Mouse (Mus musculus): ENCODE data around the gene Hnf1a. TPM values are rescaled to one million over a fixed set of nuclear protein-coding genes. Genes with fewer than 3 reads are reported as not detected.

The Hnf1a gene
- polyA plus RNA-seq (2017; shearing (Covaris generic)): not detected

DNA sequence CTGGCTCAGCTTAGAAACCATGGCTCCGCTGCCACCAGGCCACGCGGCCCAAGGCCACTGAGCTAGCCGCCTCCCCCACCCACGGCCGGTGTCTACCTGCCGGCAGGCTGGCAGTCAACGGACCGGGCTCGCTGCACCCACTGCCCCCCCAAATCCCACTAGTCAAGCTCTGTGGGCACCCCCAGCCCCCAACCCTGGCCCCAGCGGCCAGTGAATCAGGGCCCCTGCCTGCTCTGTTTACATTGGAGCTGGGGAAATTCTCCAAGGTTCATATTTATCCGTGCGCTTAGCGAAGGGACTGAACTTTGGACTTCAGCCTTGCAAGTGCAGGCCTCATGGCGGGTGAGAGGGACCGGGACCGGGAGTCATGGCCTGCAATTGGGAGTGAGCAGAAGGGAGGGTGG is at the start of gene Hnf1a:
Gene Hnf1a (minus strand): TSS at position 271 of the 404 bp plus-strand sequence.

DNA sequence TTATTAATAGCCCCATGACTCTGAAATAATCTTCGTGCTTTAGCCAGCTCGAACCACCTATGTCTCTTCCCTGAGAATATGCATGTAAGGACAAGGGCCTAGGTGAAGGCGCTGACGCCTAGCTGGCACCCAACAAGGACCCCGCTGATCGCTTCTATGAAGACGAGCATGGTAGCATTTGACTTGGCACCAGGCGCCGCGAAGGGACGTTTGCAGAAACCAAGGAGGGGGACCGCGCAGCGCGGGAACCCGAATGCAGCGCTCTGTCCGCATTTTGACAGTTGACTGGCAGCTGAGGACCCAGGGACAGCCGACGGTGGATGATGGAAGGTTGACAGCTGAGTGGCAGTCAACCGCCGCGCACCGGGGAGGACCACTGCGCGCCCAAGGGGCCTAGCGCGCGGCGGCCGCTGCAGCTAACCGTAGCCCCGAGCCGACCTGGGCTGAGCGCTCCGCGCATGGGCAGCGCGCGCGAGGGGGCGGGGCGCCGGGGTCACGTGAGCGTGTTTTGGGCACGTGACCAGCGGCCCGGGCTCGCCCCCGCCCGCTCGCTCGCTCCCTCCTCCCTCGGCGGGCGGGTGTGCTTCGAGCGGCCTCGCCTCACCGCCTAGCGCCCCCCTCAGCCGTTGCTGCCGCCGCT is 39.8 kb upstream of the Hnf1a start, which contains the start of gene Sppl3:
Gene Sppl3 (plus strand): TSS at position 561 of the 640 bp plus-strand sequence.

GRCm38 (mm10) chr5:114942074-114942765 is 28.7 kb downstream of the Hnf1a start, which contains the start of gene 2210016L21Rik:
2210016L21Rik (plus strand) TSS chr5:114942158.

DNA sequence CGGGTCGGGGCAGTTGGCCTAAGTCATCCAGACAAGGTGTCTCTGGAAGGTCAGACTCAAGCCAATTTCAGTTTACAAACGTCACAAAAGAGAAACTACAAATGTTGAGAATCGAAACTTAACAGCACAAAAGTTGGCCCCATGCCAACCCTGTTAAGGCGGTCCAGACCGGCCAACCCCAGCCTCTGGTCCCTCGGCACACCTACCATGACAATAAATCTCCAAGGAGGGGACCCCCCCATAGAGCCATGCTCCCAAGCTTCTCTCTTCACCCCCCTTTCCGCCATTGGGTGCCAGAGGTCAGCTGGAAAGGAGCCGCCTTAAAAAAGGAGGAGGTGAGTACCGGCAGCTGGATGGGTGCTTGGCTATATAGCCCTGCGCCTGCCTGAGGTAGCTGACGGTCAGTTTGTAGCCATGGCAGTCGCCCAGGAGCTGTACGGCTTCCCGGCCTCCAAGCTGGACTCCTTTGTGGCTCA is 47.9 kb downstream of the Hnf1a start, which contains the start of gene Oasl1:
Gene Oasl1 (plus strand): TSS at position 243 of the 476 bp plus-strand sequence.

Other genes starting within 250 kb of the Hnf1a start
- gene Ankrd13a, start 196.4 kb downstream of the Hnf1a start, polyA plus RNA-seq (2017; shearing (Covaris generic)): 136 TPM
- gene Git2, start 195.6 kb downstream of the Hnf1a start, polyA plus RNA-seq (2017; shearing (Covaris generic)): 122 TPM
- gene 1500011B03Rik, start 147.6 kb downstream of the Hnf1a start, polyA plus RNA-seq (2017; shearing (Covaris generic)): 38.9 TPM
- not detected for gene 4930519G04Rik, start 117.4 kb downstream of the Hnf1a start, polyA plus RNA-seq (2017; shearing (Covaris generic))
- gene Gm9936, start 112.4 kb downstream of the Hnf1a start, polyA plus RNA-seq (2017; shearing (Covaris generic)): not detected
- gene Oasl2, start 74.2 kb downstream of the Hnf1a start, polyA plus RNA-seq (2017; shearing (Covaris generic)): 15.3 TPM
- gene Oasl1, start 47.9 kb downstream of the Hnf1a start, polyA plus RNA-seq (2017; shearing (Covaris generic)): 5.3 TPM
- 20.4 TPM for gene 2210016L21Rik, start 28.9 kb downstream of the Hnf1a start, polyA plus RNA-seq (2017; shearing (Covaris generic))
- gene Sppl3, start 40.0 kb upstream of the Hnf1a start, polyA plus RNA-seq (2017; shearing (Covaris generic)): 52.0 TPM
- gene Gm10401, start 127.2 kb upstream of the Hnf1a start, polyA plus RNA-seq (2017; shearing (Covaris generic)): 4.2 TPM
- gene Acads, start 148.3 kb upstream of the Hnf1a start, polyA plus RNA-seq (2017; shearing (Covaris generic)): 17.9 TPM
- gene Unc119b, start 163.9 kb upstream of the Hnf1a start, polyA plus RNA-seq (2017; shearing (Covaris generic)): 63.1 TPM
- gene Mlec, start 187.1 kb upstream of the Hnf1a start, polyA plus RNA-seq (2017; shearing (Covaris generic)): 67.7 TPM
- gene Cabp1, start 223.3 kb upstream of the Hnf1a start, polyA plus RNA-seq (2017; shearing (Covaris generic)): not detected